Mouse (Mus musculus) kidney, postnatal 10 days (tissue): ENCODE data around the gene Zfhx3.

Source experiments
- DNase-seq: peaks from one replicate; pipeline ENCODE4 v3.0.0; 2021; ENCODE audit warnings: mixed read lengths

Gene Zfhx3

GRCm38 (mm10) chr8:108363856-108364255 lies 421.4 kb downstream of the Zfhx3 start:
- no peak for DNase-seq

GRCm38 (mm10) chr8:108369081-108369480 lies 426.6 kb downstream of the Zfhx3 start:
- DNase-seq = no peak

- no peak for DNase-seq
Observed at GRCm38 (mm10) chr8:108370731-108371130, 428.3 kb downstream of the Zfhx3 start.

- no peak for DNase-seq
Observed at GRCm38 (mm10) chr8:108373046-108373445, 430.6 kb downstream of the Zfhx3 start.

GRCm38 (mm10) chr8:108378036-108378435 lies 435.6 kb downstream of the Zfhx3 start:
- no peak for DNase-seq

- no peak for DNase-seq
Observed at GRCm38 (mm10) chr8:108383121-108383520, 440.7 kb downstream of the Zfhx3 start.

GRCm38 (mm10) chr8:108387160-108387912 lies 444.9 kb downstream of the Zfhx3 start:
- DNase-seq = peak; percentile 44

GRCm38 (mm10) chr8:108387913-108388274 lies 445.4 kb downstream of the Zfhx3 start:
- DNase-seq = no peak

GRCm38 (mm10) chr8:108392909-108393308 lies 450.5 kb downstream of the Zfhx3 start:
- peak; percentile 13 for DNase-seq

GRCm38 (mm10) chr8:108402149-108402548 lies 459.7 kb downstream of the Zfhx3 start:
- DNase-seq = peak; percentile 10

- DNase-seq = no peak
Observed at GRCm38 (mm10) chr8:108406716-108407494, 464.5 kb downstream of the Zfhx3 start.

- DNase-seq = no peak
Observed at GRCm38 (mm10) chr8:108419162-108419844, 476.9 kb downstream of the Zfhx3 start.

- peak; percentile 63 for DNase-seq
Observed at GRCm38 (mm10) chr8:108422521-108422920, 480.1 kb downstream of the Zfhx3 start.

GRCm38 (mm10) chr8:108424337-108424736 lies 481.9 kb downstream of the Zfhx3 start:
- peak; percentile 77 for DNase-seq

GRCm38 (mm10) chr8:108433321-108433720 lies 490.9 kb downstream of the Zfhx3 start:
- no peak for DNase-seq

- DNase-seq = no peak
Observed at GRCm38 (mm10) chr8:108434510-108434909, 492.1 kb downstream of the Zfhx3 start.

GRCm38 (mm10) chr8:108436336-108436735 lies 493.9 kb downstream of the Zfhx3 start:
- peak; percentile 57 for DNase-seq

- no peak for DNase-seq
Observed at GRCm38 (mm10) chr8:108437316-108437830, 494.9 kb downstream of the Zfhx3 start.

GRCm38 (mm10) chr8:108440476-108440875 lies 498.0 kb downstream of the Zfhx3 start:
- no peak for DNase-seq

GRCm38 (mm10) chr8:108450847-108451246 lies 508.4 kb downstream of the Zfhx3 start:
- no peak for DNase-seq

- DNase-seq = no peak
Observed at GRCm38 (mm10) chr8:108454561-108455311, 512.3 kb downstream of the Zfhx3 start.

GRCm38 (mm10) chr8:108466653-108467052 lies 524.2 kb downstream of the Zfhx3 start:
- no peak for DNase-seq
